Mouse (Mus musculus): ENCODE measurements around the gene Plk4. TPM values are rescaled to one million over a fixed set of nuclear protein-coding genes. Genes with fewer than 3 reads are reported as not detected.
"Not testable (repeated sequence)": the region's sequence is repeated elsewhere in the genome, so short reads cannot be mapped to it uniquely, and the experiment has no call there.

Plk4 gene
- total and polyA plus RNA-seq, 2 experiments = 0.57 to 1.2 TPM

- H3K27ac ChIP-seq (replicated peaks; ENCODE audit: insufficient read depth, low read depth, low read length) = no peak overlapping the region
- H3K79me2 ChIP-seq (ENCODE audit: control insufficient read depth, insufficient read depth, low read length) = no peaks in the 10 kb centered on the region
- under 1% methylated on average over 35 of the region's 37 CpGs for WGBS
- no peak for TF ChIP-seq CTCF (IDR thresholded peaks at IDR 0.05; ENCODE audit: low read depth, low read length)
- no peak for TF ChIP-seq POLR2A (IDR thresholded peaks at IDR 0.05; ENCODE audit: extremely low read depth, insufficient read depth, low read length)
- no peaks in the 10 kb centered on the region for H3K4me1 ChIP-seq (ENCODE audit: control insufficient read depth, insufficient read depth, low read length)
- H3K36me3 ChIP-seq (ENCODE audit: control insufficient read depth, insufficient read depth, low read length) = peaks cover 3% of the 10 kb centered on the region; the same call in 1 of the 2 replicates
- H3K27me3 ChIP-seq (ENCODE audit: control insufficient read depth, insufficient read depth, low read length) = no peaks in the 10 kb centered on the region
- no peak for DNase-seq (ENCODE audit: extremely low read depth, low read depth, low spot score)
- peak overlapping the region; percentile 86 for H3K4me3 ChIP-seq (ENCODE audit: insufficient read depth, low read depth, low read length)
- H3K9ac ChIP-seq (ENCODE audit: low read depth, low read length) = peak overlapping the region; percentile 67
Observed at GRCm38 (mm10) chr3:40800373-40800823, 579 bp downstream of the Plk4 start.

GRCm38 (mm10) chr3:40806871-40807270, 7.1 kb downstream of the Plk4 start:
- Histone ChIP-seq H3K27ac (replicated peaks; ENCODE audit: insufficient read depth, low read depth, low read length) (no peak overlapping the region), H3K4me1 (ENCODE audit: control insufficient read depth, insufficient read depth, low read length) (no peaks in the 10 kb centered on the region), H3K36me3 (ENCODE audit: control insufficient read depth, insufficient read depth, low read length) (peaks cover 7% of the 10 kb centered on the region), H3K9ac (ENCODE audit: low read depth, low read length) (no peak overlapping the region), H3K79me2 (ENCODE audit: control insufficient read depth, insufficient read depth, low read length) (no peaks in the 10 kb centered on the region), H3K27me3 (ENCODE audit: control insufficient read depth, insufficient read depth, low read length) (no peaks in the 10 kb centered on the region), H3K4me3 (ENCODE audit: insufficient read depth, low read depth, low read length) (no peak overlapping the region)
- 89% methylated on average over 2 of the region's 2 CpGs for WGBS
- no peak for DNase-seq (ENCODE audit: extremely low read depth, low read depth, low spot score)
- TF ChIP-seq CTCF (IDR thresholded peaks at IDR 0.05; ENCODE audit: low read depth, low read length) (no peak), POLR2A (IDR thresholded peaks at IDR 0.05; ENCODE audit: extremely low read depth, insufficient read depth, low read length) (no peak)

GRCm38 (mm10) chr3:40808686-40809085, 8.9 kb downstream of the Plk4 start:
- H3K27me3 ChIP-seq (ENCODE audit: control insufficient read depth, insufficient read depth, low read length) = no peaks in the 10 kb centered on the region
- H3K79me2 ChIP-seq (ENCODE audit: control insufficient read depth, insufficient read depth, low read length) = no peaks in the 10 kb centered on the region
- H3K4me1 ChIP-seq (ENCODE audit: control insufficient read depth, insufficient read depth, low read length) = no peaks in the 10 kb centered on the region
- DNase-seq (ENCODE audit: extremely low read depth, low read depth, low spot score) = no peak
- no peak overlapping the region for H3K27ac ChIP-seq (replicated peaks; ENCODE audit: insufficient read depth, low read depth, low read length)
- no peak overlapping the region for H3K9ac ChIP-seq (ENCODE audit: low read depth, low read length)
- WGBS = 86% methylated on average over 10 of the region's 10 CpGs
- no peak for TF ChIP-seq CTCF (IDR thresholded peaks at IDR 0.05; ENCODE audit: low read depth, low read length)
- no peak for TF ChIP-seq POLR2A (IDR thresholded peaks at IDR 0.05; ENCODE audit: extremely low read depth, insufficient read depth, low read length)
- peaks cover 7% of the 10 kb centered on the region for H3K36me3 ChIP-seq (ENCODE audit: control insufficient read depth, insufficient read depth, low read length)
- no peak overlapping the region for H3K4me3 ChIP-seq (ENCODE audit: insufficient read depth, low read depth, low read length)

- TF ChIP-seq POLR2A (IDR thresholded peaks at IDR 0.05; ENCODE audit: extremely low read depth, insufficient read depth, low read length) (no peak), CTCF (IDR thresholded peaks at IDR 0.05; ENCODE audit: low read depth, low read length) (no peak)
- no peak overlapping the region for H3K27ac ChIP-seq (replicated peaks; ENCODE audit: insufficient read depth, low read depth, low read length)
- no peaks in the 10 kb centered on the region for H3K4me1 ChIP-seq (ENCODE audit: control insufficient read depth, insufficient read depth, low read length)
- H3K9ac ChIP-seq (ENCODE audit: low read depth, low read length) = no peak overlapping the region
- H3K79me2 ChIP-seq (ENCODE audit: control insufficient read depth, insufficient read depth, low read length) = no peaks in the 10 kb centered on the region
- H3K27me3 ChIP-seq (ENCODE audit: control insufficient read depth, insufficient read depth, low read length) = no peaks in the 10 kb centered on the region
- 92% methylated on average over 2 of the region's 2 CpGs for WGBS
- DNase-seq (ENCODE audit: extremely low read depth, low read depth, low spot score) = no peak
- no peak overlapping the region for H3K4me3 ChIP-seq (ENCODE audit: insufficient read depth, low read depth, low read length)
- H3K36me3 ChIP-seq (ENCODE audit: control insufficient read depth, insufficient read depth, low read length) = peaks cover 9% of the 10 kb centered on the region
Observed at GRCm38 (mm10) chr3:40809894-40810293, 10.1 kb downstream of the Plk4 start.

GRCm38 (mm10) chr3:40813275-40813674, 13.5 kb downstream of the Plk4 start:
- no peaks in the 10 kb centered on the region for H3K4me1 ChIP-seq (ENCODE audit: control insufficient read depth, insufficient read depth, low read length)
- H3K79me2 ChIP-seq (ENCODE audit: control insufficient read depth, insufficient read depth, low read length) = no peaks in the 10 kb centered on the region
- H3K27ac ChIP-seq (replicated peaks; ENCODE audit: insufficient read depth, low read depth, low read length) = no peak overlapping the region
- TF ChIP-seq POLR2A (IDR thresholded peaks at IDR 0.05; ENCODE audit: extremely low read depth, insufficient read depth, low read length) (no peak), CTCF (IDR thresholded peaks at IDR 0.05; ENCODE audit: low read depth, low read length) (no peak)
- no peak overlapping the region for H3K9ac ChIP-seq (ENCODE audit: low read depth, low read length)
- WGBS = 99% methylated on average over 2 of the region's 2 CpGs
- peaks cover 4% of the 10 kb centered on the region for H3K36me3 ChIP-seq (ENCODE audit: control insufficient read depth, insufficient read depth, low read length)
- no peak overlapping the region for H3K4me3 ChIP-seq (ENCODE audit: insufficient read depth, low read depth, low read length)
- no peak for DNase-seq (ENCODE audit: extremely low read depth, low read depth, low spot score)
- no peaks in the 10 kb centered on the region for H3K27me3 ChIP-seq (ENCODE audit: control insufficient read depth, insufficient read depth, low read length)

- not testable (repeated sequence) for H3K27me3 ChIP-seq (ENCODE audit: control insufficient read depth, insufficient read depth, low read length); H3K79me2 ChIP-seq (ENCODE audit: control insufficient read depth, insufficient read depth, low read length); H3K36me3 ChIP-seq (ENCODE audit: control insufficient read depth, insufficient read depth, low read length); H3K4me3 ChIP-seq (ENCODE audit: insufficient read depth, low read depth, low read length); H3K4me1 ChIP-seq (ENCODE audit: control insufficient read depth, insufficient read depth, low read length); H3K9ac ChIP-seq (ENCODE audit: low read depth, low read length)
- peak overlapping the region; percentile 10 for H3K27ac ChIP-seq (replicated peaks; ENCODE audit: insufficient read depth, low read depth, low read length)
- peak; percentile 46 for DNase-seq (ENCODE audit: extremely low read depth, low read depth, low spot score)
- WGBS = 70% methylated on average over 6 of the region's 6 CpGs
Observed at GRCm38 (mm10) chr3:40845521-40845920, 45.7 kb downstream of the Plk4 start.
